Mouse (Mus musculus) MEL-GATA-1-ER (cell line): ENCODE measurements at regions not wholly inside any gene's neighbourhood (a gene's known extent, or its start where the extent isn't known, plus 50 kb on each side); places are given as distances from the start of the nearest gene placed in this dataset.

Experiments
- DNase-seq: peaks from one replicate; pipeline ENCODE4 v3.0.0-alpha.2; 2012; ENCODE audit warnings: low read depth; ENCODE audit errors: extremely low read depth

DNA sequence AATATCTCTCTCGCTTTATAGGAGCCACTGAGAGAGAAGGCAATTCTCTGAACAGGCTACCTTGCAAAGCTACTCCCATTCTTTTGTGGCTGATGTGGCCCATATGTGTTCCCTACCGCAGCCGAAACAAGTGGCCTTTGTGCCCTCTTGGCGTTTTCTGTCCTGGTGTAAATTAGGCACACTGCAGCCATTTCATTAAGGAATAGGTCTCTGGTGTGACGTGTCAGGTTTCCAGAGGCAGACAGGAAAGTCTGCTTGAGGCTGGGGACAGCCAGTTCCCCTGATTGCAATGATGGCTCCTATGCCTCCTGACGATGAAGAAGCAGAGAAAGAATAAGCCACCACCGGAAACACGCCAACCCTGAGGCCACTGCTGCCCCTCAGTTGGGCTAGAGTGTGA lies 59.3 kb upstream of the Bcor start:
- no peak for DNase-seq

DNA sequence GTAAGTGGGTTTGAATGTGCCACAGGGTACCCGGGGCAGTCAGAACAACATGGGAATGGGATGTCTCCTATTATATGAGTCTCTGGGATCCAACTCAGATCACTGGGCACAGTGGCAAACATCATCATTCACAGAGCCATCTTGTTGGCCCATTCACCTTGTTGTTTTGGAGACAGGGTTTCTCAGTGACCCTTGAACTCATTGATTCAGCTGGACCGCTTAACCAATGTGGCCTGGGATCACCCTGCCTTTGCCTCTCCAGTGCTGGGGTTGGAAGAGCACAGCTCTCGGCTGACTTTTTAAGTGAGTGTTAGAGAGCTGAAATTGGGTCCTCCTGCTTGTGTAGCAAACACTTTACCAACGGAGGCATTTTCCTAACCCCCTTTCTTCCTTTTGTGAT lies 64.2 kb upstream of the Bcor start:
- no peak for DNase-seq

DNA sequence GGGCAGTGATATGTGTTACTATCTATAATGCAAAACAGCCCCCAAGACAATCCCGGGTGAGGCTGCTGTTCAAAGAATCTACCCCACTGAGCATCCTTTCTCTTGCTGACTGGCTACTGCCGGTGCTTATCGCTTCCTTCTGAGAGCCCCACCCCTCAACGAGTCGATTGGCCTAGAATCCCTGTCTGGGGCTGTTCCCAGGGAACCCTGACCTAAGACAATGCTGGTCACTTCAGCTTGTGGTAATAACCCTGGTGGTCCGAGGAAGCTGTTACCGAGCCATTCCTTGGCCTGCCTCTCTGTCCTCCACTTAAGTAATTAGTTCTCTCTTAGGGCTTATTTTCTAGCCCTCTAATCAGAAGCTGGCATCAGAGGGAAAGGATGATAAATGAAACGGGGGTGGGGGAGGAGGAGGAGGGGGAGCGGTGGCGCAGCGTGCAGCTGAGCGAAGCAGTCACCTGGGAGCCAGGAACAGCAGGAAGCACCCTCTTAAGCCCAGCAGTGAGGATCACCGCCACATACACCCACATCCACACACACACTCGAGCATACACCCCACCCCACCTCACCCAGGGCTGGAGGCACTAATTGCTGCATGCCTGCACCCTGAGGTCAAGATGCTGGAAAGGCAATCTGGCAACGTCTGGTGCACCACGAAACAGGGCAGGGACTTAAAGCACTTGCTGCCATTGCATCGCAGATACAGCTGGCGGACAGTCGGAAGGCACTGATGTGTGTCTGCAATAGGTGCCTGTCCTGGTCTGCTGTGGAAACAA lies 65.1 kb upstream of the Bcor start:
- no peak for DNase-seq

DNA sequence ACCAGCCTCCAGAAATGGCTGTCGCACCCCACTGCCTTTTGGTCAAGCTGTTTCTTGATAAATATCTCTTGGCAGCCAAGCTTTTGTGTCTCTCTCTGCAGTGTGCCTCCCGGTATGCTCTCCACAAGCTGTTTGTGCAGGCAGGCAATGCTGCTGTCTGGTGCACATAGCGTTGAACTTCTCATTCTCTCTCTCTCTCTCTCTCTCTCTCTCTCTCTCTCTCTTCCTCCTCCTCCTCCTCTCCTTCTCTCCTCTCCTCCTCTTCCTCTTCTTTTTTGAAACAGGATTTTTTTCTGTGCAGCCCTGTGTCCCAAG lies 65.7 kb upstream of the Bcor start:
- DNase-seq, result no peak

DNA sequence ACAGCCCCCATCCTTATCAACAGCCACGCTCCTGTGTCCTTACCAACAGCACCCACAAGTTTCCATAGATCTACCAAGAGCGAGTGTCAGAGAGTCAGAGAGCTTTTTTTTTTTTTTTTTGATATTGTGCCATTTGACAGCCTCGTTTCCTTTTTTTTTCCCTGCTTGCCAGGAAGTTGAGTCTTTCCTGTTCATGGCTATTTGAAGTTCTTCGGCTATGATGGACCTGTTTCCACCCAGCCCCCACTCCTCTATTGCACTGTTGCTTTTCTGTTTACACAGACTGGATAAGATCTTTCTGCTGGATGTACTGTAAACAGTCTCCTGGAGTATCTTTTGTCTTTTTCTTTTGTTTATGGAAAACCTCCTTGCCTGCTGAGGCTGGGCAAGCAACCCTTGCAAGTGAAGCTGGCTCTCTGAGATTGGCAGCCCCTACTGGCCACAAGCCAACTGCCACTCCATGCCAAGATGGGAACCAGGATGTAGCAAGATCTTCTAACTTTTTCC lies 80.4 kb upstream of the Bcor start:
- peak; percentile 18 for DNase-seq

DNA sequence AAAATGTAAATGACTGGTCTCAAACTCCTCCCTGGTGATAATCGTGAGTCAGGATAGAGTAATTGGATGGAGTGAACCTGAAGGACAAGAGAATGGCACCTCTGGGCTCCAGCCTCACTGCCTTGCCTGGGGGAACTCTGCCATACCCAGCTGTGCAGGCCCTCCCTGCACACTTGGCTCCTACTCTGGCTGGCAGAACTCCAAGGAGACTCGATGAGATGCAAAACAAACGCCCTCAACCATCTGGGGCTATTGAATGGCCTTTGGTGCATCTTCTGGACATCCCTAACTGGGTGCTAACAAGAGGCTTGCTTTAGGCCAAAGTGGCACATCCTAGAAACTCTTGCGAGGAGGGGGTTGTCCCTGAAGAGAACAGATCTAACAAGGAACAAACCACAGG lies 81.6 kb upstream of the Bcor start:
- DNase-seq, result no peak

DNA sequence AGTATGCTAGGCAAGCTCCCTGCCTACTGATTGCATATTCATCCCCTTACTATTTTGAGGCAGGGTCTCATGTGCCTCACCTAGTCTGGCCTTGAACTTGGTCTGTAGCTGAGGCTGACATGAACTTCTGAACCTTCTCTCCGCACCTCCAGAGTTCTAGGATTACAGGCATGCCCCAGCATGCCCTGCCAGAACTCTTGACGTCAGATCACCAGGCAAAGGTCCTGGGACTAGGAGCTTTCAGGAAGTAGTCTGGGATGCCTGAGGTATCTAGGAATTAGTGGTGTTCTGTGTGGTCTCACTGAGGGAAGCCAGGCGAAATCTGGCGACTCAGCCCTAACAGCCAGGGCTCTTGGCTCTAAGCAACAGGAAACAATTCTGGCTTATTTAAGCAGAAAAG lies 88.9 kb upstream of the Bcor start:
- no peak for DNase-seq

DNA sequence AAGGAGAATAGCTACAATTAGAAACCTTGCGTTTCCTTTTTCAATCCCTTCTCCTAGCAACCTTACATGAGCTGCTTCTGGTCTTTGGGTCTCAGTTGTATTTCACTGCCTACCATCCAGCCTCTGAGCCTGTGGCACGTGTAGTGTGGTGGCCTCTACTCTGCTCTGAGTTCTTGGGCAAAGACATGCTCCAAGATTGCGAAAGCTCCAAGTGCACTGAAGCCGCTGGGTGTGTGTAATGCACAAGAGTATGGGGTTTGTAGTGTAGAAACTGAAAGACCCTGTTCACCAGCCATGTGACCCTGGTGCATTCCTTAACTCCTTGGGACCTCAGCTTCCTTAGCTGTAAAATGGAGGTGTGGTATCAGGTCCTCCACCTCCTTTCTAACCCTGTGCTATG lies 89.8 kb upstream of the Bcor start:
- no peak for DNase-seq

DNA sequence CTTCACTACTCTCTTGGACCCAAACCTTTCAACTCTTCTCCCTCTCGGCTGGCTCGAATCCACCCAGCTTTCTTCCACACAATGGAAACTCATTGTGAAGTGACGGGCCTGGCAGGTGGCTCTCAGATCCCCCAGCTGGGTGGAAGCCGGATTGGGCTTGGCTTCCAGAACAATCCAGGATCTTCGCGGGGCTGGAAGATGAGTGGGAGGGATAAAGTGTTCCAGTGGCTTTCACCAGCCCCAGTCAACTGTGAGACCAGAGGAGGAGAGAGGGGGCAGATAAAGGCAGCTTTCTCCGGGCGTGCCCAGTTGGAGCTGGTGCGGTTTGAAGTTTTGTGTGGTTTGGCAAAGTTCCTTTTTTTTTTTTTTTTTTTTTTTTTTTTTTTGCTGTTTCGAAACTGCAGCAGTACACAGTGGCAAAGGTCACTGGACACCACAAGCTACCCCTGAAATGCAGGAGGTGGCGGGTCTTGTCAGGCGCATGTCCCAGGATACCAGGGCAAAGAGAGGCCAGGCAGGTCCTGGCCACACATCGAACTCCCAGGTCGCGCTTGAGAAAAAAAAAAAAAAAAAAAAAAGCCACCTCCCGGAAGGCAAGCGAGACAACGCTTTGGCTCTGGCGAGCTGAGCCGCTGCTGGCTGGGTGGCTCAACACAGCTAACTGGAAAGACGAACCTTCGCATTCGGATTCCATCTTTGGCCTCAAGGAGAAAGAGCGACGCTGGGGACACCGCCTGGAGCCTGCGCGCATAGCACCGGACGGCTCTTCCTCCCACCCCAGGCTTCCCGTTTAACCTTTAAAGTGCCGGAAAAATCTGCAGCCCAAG lies 91.9 kb upstream of the Bcor start:
- peak; percentile 72 for DNase-seq

DNA sequence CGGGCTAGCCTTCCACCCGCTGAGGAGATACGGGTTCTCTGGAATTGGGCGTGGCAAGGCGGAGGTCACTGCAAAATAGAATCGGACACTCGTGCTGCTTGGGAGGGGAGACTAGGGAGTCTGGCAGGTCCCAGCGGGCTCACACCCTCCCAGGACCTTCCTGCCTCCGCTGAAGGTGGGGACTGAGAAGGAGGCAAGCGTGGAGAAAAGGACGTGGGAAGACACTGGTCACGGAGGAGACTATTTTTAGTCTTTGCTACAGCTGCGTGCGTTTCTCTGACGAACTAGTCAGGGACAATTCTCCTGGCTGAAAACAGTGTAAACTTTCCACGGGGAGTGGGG lies 92.5 kb upstream of the Bcor start:
- DNase-seq, result no peak

DNA sequence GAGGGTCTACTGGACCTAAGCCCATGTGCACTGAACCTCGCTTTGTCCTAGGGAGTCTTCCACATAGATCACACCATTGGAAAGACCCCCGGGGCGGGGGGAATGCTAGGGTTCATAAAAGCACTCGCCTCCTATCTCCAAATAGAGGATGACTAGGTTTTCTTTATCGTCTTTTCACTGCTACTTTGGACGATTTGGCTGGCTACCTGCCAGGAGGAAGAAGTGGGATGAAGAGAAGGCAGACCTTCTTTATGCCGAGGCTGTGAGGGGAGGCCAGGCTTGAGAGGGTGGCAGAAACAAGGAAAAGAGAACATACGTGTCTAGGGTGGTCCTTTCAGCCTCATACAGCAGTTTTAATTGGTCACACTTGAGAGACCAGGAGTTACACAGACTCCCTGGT lies 96.6 kb upstream of the Bcor start:
- peak; percentile 11 for DNase-seq

DNA sequence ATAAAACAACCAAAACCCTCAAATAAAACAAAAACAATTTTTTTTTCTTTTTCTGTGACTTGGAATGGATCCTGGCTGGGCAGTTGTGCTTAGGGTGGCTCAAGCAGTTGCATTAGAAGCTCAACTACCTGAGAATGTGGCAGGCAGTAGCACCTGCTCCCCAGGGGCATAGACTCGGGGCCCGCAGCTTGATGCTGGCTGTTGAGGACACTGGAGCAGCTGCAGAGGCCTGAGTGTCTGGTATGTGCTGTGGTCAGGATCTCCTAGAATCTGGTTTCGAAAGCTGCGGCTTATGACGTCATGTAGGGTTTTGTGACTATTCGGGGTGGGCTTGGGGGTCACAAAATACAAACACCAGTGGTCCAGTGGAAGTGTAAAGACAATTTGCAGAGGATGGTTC lies 103.7 kb upstream of the Bcor start:
- no peak for DNase-seq

DNA sequence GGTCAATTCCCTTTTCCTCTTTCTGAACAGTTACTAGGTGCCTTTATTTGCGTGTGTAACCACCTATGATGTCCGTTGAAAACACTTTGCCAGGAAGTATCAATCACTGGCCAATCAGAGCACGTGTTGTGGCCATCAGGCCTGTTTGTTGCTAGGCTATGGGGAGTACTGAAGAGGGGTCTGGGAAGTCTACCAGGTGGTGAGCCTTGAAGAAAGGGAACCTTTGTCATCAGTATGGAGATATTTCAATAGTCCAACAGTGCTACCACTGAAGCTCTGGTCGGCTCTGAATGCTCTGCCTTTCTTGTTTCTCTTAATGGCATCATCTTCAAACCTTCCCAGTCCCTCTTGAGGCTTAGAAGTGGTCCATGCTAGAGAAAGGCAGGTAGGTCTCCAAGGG lies 124.6 kb upstream of the Bcor start:
- no peak for DNase-seq

DNA sequence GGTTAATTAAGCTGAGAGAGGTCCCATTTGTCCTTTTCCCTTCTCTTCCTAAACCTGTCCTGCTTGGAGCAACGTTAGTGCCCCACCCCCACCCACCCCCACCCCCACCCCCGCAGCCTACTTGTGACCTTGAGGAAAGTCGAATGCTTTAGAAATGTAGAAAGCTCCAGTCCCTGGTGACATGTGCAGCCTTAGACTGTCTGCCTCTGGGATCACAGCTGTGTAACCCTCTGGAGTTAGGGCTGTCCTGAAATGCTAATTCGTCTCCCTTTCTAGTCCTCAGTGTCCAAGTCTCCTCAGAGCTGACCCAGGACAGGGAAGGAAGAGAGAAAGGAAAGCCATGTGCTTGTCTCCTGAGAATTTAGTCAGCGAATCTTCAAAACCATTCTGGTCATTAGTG lies 125.0 kb upstream of the Bcor start:
- DNase-seq, result no peak

DNA sequence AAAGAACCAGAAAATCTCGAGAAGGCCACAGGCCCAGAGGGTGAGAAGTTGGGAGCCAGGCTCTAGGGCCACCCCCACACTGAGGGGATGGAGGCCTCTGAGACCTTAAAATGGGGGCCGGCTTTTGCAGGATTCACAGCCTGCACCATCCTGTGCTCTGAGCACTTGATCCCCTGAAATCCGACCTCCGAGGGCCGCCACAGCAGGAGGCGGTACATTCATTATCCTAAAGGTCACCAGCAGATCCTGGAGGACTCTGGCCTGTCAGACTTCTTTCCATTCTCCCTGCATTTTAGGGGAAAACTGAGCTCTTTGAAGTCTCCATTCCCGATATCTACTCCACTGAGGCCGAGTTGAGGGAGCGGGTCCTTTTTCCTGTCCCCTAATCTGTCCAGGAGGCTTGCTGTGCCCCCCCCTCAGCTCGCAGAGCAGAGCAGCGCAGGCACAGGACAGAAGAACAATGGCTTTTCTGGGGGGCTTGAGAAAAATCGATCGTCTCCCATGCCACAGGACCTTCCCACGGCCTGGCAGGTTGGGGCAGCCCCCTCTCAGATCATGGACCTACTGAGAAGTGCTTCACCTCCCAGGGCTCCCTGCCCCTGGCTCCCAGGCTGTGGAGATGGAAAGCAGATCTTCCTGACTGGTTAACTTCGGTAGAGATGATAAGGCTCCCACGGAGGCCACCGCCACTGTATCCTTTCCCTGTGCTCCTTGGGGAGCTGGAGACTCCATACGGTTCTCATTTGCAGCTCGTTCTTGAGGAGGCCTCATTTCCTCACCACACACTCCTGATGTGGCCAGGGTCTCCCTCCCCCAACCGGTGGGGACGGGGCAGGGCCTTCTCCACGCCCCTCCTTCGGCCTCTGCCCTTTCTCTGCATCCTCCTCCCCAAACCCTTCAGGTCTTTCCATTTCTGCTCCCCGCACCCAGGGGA lies 126.1 kb upstream of the Bcor start:
- DNase-seq, result no peak

DNA sequence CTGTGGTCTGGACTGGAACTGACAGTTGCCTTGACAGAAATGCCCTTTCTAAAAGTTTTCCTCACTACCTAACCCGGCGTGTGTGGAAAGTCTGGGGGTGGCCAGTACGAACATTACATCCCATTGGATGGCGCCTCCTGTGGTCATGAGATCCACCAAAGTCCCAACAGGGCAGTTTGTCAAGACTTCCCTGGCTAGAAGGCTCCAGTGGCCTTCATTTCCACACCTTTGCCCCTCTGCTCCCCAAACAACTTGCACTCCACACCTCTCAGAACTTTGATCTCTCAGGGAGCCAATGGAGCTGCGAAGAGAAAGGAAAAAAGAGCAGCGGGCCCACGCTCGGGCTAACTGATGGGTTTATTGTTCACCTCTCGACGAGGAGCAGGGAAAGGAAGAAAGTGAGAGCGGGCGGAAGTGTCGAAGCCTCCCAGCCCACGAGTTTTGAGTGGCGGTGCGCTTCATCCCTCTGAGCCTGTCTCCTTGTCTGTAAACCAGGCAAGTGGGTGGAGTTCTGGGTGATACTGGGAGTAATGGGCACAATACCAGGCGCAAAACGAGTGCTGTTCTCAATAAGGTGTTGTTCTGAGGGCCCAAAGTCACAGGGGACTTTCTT lies 126.9 kb upstream of the Bcor start:
- DNase-seq, result no peak

DNA sequence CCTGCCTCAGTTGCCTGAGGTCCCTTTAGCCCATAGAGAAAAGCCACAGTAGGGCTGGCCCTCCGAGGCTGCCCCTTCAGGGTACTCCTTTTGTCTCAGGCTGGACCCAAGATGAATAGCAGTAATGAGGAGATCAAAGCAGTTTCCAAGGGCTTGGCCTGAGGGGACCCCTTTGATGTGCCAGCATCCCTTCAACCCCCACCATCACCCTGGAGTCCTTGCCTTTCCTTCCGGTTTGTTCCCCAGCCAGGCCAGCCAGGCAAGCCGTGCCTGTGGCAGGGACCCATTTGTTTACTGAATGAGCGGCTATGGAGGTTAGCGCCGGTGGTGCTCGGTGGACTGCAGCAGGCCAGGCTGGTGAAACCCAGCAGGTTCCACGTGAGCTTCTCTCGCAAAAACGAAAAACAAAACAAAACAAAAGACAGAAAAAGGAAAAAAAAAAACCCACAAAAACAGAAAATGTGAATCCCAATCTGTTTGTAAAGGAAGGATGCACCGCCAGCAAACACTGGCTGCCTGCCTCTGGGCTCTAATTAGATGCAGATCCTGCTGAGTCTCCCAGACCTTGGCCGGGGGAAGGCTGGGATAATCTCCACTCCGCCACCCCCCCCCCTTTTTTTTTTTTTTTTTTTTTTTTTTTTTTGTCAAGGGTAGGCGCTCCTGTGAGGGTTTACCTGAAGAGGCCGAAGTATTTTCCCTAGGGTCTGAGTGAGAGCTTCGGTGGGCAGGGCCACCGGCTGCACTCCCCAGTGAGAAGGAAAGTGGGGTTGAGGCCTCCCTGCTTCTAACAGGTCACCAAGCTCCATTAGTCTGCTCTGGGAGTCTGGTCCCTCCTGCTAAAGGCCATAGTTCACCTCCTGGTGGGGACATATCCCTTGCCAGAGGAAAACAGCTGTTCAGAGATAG lies 127.8 kb upstream of the Bcor start:
- DNase-seq, result no peak

DNA sequence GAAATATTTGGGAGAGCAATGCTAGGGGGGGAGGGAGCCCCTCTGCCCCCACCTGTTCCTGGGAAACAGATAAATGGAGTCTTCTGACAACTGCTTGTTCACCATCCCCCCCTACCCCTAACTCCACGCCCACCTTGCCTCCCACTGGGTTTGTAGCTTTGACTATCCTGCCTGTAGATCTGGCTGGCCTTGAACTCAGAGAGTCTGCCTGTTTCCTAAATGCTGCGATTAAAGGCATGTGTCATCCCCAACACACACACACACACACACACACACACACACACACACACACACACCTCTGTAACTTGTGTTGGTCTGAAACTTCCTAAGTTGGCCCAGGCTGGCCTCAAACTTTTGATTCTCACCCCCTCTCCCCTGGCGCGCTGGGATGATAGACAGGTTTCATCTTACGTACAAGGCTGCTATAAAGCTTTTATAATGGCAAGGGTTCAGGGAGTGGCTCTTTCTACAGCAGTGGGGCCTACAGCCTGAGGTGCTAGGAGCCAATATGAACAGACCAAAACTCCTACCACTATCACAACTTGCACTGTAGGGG lies 128.5 kb upstream of the Bcor start:
- no peak for DNase-seq

DNA sequence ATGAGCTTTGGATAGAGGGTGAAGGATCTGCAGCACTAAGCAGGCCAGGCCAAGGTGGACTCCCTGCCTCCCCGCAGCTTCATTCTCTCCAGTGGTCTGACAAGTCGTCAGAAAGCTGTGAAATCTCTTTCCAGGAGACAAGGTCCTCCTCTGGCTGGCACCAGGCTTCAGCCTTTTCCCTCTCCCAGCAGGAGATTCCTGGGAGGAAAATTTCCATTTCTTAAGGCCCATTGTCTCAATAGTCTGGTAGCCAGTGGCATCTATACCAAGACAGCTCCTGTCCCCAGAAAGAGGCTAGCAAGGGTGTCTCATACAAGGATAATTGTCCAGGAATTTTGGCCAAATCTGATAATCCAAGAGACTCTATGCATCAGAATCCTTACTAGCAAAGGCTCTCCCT lies 133.0 kb upstream of the Bcor start:
- no peak for DNase-seq

DNA sequence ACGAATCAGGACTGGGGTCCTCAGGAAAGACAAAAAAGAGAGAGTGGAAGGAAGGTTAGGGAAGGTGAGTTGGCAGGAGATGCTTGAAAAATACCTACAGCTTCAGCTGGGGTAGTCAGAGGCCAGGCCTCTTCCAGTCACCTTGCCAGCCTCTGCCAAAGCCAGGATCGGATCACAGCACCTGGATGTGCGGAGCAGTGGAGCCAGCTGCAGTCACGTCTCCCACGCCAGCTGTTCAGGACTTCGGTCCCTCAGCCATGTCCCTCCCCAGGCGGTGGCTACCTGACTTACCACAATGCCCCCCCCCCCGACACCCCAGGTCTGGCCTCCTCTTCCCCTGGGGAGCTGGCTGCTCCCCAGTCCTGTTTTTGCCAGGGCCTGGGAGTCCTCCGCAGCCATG lies 134.3 kb upstream of the Bcor start:
- no peak for DNase-seq
